Mouse (Mus musculus) liver, adult 2 months (tissue): ENCODE results near the gene Lrrc15. TPM values are rescaled to one million over a fixed set of nuclear protein-coding genes. Genes with fewer than 3 reads are reported as not detected.

ENCODE experiments used
- DNase-seq: peaks from one replicate; pipeline ENCODE4 v3.0.0-alpha.2; 2011; ENCODE audit warnings: low read depth, low spot score; ENCODE audit errors: extremely low read depth
- H3K27ac ChIP-seq: fragments of 200-500 bp; replicated peaks from 2 replicates; pipeline ENCODE4 v1.5.1; 2012; ENCODE audit warnings: low read depth, mild to moderate bottlenecking, control low read depth, inconsistent platforms, low read length; ENCODE audit not compliant: insufficient read depth
- H3K27me3 ChIP-seq: fragments of 200-500 bp; 2 replicates; pipeline ENCODE4 v1.6.1; 2012; ENCODE audit warnings: mild to moderate bottlenecking, moderate library complexity, low read length, inconsistent platforms; ENCODE audit not compliant: control insufficient read depth, insufficient read depth
- H3K36me3 ChIP-seq: fragments of 200-500 bp; 2 replicates; pipeline ENCODE4 v1.6.1; 2012; ENCODE audit warnings: low read length, inconsistent platforms; ENCODE audit not compliant: control insufficient read depth, insufficient read depth
- H3K4me1 ChIP-seq: fragments of 200-500 bp; 2 replicates; pipeline ENCODE4 v1.6.1; 2011; ENCODE audit warnings: low read length; ENCODE audit not compliant: control insufficient read depth, insufficient read depth
- H3K4me3 ChIP-seq: fragments of 200-500 bp; 2 replicates; pipeline ENCODE4 v1.5.1; 2011; ENCODE audit warnings: low read depth, mild to moderate bottlenecking, control low read depth, low read length, moderate library complexity; ENCODE audit not compliant: insufficient read depth
- H3K79me2 ChIP-seq: fragments of 200-500 bp; 2 replicates; pipeline ENCODE4 v1.6.1; 2012; ENCODE audit warnings: inconsistent platforms, mild to moderate bottlenecking, low read length, moderate library complexity; ENCODE audit not compliant: control insufficient read depth, insufficient read depth
- H3K9ac ChIP-seq: fragments of 200-500 bp; 2 replicates; pipeline ENCODE4 v1.6.1; 2012; ENCODE audit warnings: low read depth, mild to moderate bottlenecking, control low read depth, inconsistent platforms, low read length
- CTCF ChIP-seq: fragments of 200-500 bp; IDR thresholded peaks from 2 replicates; pipeline ENCODE4 v1.5.1; 2011; ENCODE audit warnings: low read depth, low read length, control low read depth
- POLR2A ChIP-seq: fragments of 200-500 bp; IDR thresholded peaks from 2 replicates; pipeline ENCODE4 v1.6.1; 2011; ENCODE audit warnings: low read length, control low read depth; ENCODE audit not compliant: insufficient read depth; ENCODE audit errors: extremely low read depth
- WGBS: fragments of 180-500 bp; shearing (Covaris S2); methylation state at CpG from one replicate; pipeline ENCODE4 v1.1.7; 2018; 5-methylcytosine and 5-hydroxymethylcytosine counted together
- polyA plus RNA-seq: library from polyadenylated mRNA; depleted of rRNA; stranded (reverse); fragments of >200 nt; gene quantifications from 2 replicates; pipeline ENCODE4 v1.2.3, GENCODE M21; 2012; rRNA removed
- total RNA-seq: library from RNA; depleted of rRNA; stranded (reverse); fragments of >200 nt; gene quantifications from 2 replicates; pipeline ENCODE4 v1.2.3, GENCODE M21; 2014; rRNA removed

Gene Lrrc15
- total and polyA plus RNA-seq, 2 experiments, result not detected

- peaks cover 7% of the 10 kb centered on the region for H3K4me1 ChIP-seq
- WGBS, result 83% methylated on average over 12 of the region's 12 CpGs
- TF ChIP-seq CTCF (no peak), POLR2A (no peak)
- DNase-seq, result no peak
- H3K79me2 ChIP-seq, result no peaks in the 10 kb centered on the region
- no peak overlapping the region for H3K9ac ChIP-seq
- H3K36me3 ChIP-seq, result no peaks in the 10 kb centered on the region
- H3K4me3 ChIP-seq, result no peak overlapping the region
- H3K27me3 ChIP-seq, result no peaks in the 10 kb centered on the region
- H3K27ac ChIP-seq, result no peak overlapping the region
These were observed 48.2 kb downstream of the Lrrc15 start for GRCm38 (mm10) chr16:30234636-30235546.

GRCm38 (mm10) chr16:30234077-30234476, 49.0 kb downstream of the Lrrc15 start:
- Histone ChIP-seq H3K79me2 (no peaks in the 10 kb centered on the region), H3K27me3 (no peaks in the 10 kb centered on the region), H3K4me3 (no peak overlapping the region), H3K36me3 (no peaks in the 10 kb centered on the region), H3K9ac (no peak overlapping the region), H3K4me1 (peaks cover 5% of the 10 kb centered on the region), H3K27ac (no peak overlapping the region)
- TF ChIP-seq POLR2A (no peak), CTCF (no peak)
- no peak for DNase-seq
- 73% methylated on average over 8 of the region's 8 CpGs for WGBS

- H3K79me2 ChIP-seq, result no peaks in the 10 kb centered on the region
- no peaks in the 10 kb centered on the region for H3K27me3 ChIP-seq
- no peaks in the 10 kb centered on the region for H3K36me3 ChIP-seq
- TF ChIP-seq POLR2A, result no peak
- TF ChIP-seq CTCF, result no peak
- DNase-seq, result no peak
- WGBS, result 74% methylated on average over 13 of the region's 13 CpGs
- H3K4me1 ChIP-seq, result peaks cover 4% of the 10 kb centered on the region
- no peak overlapping the region for H3K9ac ChIP-seq
- no peak overlapping the region for H3K4me3 ChIP-seq
- no peak overlapping the region for H3K27ac ChIP-seq
These were observed 51.0 kb downstream of the Lrrc15 start for GRCm38 (mm10) chr16:30231882-30232604.

- WGBS, result 28% methylated on average over 7 of the region's 7 CpGs
- Histone ChIP-seq H3K9ac (no peak overlapping the region), H3K27ac (no peak overlapping the region), H3K27me3 (no peaks in the 10 kb centered on the region), H3K79me2 (no peaks in the 10 kb centered on the region), H3K4me3 (no peak overlapping the region), H3K4me1 (no peaks in the 10 kb centered on the region), H3K36me3 (no peaks in the 10 kb centered on the region)
- DNase-seq, result no peak
- TF ChIP-seq POLR2A (no peak), CTCF (no peak)
These were observed 55.7 kb downstream of the Lrrc15 start for GRCm38 (mm10) chr16:30227352-30227751.

GRCm38 (mm10) chr16:30221161-30221782, 61.8 kb downstream of the Lrrc15 start:
- no peaks in the 10 kb centered on the region for H3K79me2 ChIP-seq
- H3K27ac ChIP-seq, result no peak overlapping the region
- no peak overlapping the region for H3K9ac ChIP-seq
- no peaks in the 10 kb centered on the region for H3K4me1 ChIP-seq
- H3K4me3 ChIP-seq, result no peak overlapping the region
- no peaks in the 10 kb centered on the region for H3K36me3 ChIP-seq
- peak; percentile 42 for DNase-seq
- WGBS, result 75% methylated on average over 13 of the region's 13 CpGs
- TF ChIP-seq CTCF (no peak), POLR2A (no peak)
- H3K27me3 ChIP-seq, result no peaks in the 10 kb centered on the region

Other genes starting within 250 kb of the Lrrc15 start
- 2.8 and 5.8 TPM in 2 replicates for gene Hes1, start 218.9 kb downstream of the Lrrc15 start, total RNA-seq
- gene Hes1, start 218.9 kb downstream of the Lrrc15 start, polyA plus RNA-seq, result 26.9 and 28.5 TPM in 2 replicates
- 137 and 158 TPM in 2 replicates for gene Cpn2, start 15.8 kb downstream of the Lrrc15 start, total RNA-seq
- 263 and 285 TPM in 2 replicates for gene Cpn2, start 15.8 kb downstream of the Lrrc15 start, polyA plus RNA-seq
- 0.28 and 0.34 TPM in 2 replicates for gene Gp5, start 27.5 kb upstream of the Lrrc15 start, total RNA-seq
- gene Gp5, start 27.5 kb upstream of the Lrrc15 start, polyA plus RNA-seq, result 0.17 and 0.20 TPM in 2 replicates
- gene Atp13a3, start 122.7 kb upstream of the Lrrc15 start, total RNA-seq, result 80.9 and 97.7 TPM in 2 replicates
- 46.3 and 52.7 TPM in 2 replicates for gene Atp13a3, start 122.7 kb upstream of the Lrrc15 start, polyA plus RNA-seq